Comparison of ENCODE assay signal across 25 mouse cellular contexts in genomic region chr9:62025056-62025455, GRCm38 (mm10). TPM values are rescaled to one million over a fixed set of nuclear protein-coding genes. Genes with fewer than 3 reads are reported as not detected.
DNase-seq lines count a peak whose midpoint lies in the region; ATAC-seq lines count a peak whose summit lies in the region.
"Had no signal": no experiment of that assay in that cellular context is flagged by ENCODE, and none has a peak within 500 bp of the region (broad histone marks: within the 10 kb centered on the region; RNA-seq: fewer than 3 reads in every experiment).

No protein-coding gene starts in this region.

- no peaks in the 10 kb centered on the region for H3K9me3 ChIP-seq in midbrain, embryonic 11.5 days (ENCODE audit: control insufficient read depth, low read length)
- no peaks in the 10 kb centered on the region for H3K9me3 ChIP-seq in midbrain, embryonic 13.5 days
- no peaks in the 10 kb centered on the region for H3K9me3 ChIP-seq in kidney, embryonic 16.5 days (ENCODE audit: low read length)
- no peaks in the 10 kb centered on the region for H3K9me3 ChIP-seq in forebrain, embryonic 13.5 days (replicated peaks)
- H3K9me3 ChIP-seq: embryonic facial prominence, embryonic 12.5 days; forebrain, embryonic 15.5 days; limb, embryonic 10.5 days; limb, embryonic 15.5 days; liver, embryonic 13.5 days had no signal

- no peaks in the 10 kb centered on the region for H3K36me3 ChIP-seq in midbrain, embryonic 11.5 days (ENCODE audit: control insufficient read depth, insufficient read depth, low read length)
- H3K36me3 ChIP-seq in midbrain, embryonic 13.5 days: no peaks in the 10 kb centered on the region
- H3K36me3 ChIP-seq in kidney, embryonic 16.5 days (ENCODE audit: insufficient read depth, low read length): no peaks in the 10 kb centered on the region
- no peaks in the 10 kb centered on the region for H3K36me3 ChIP-seq in forebrain, embryonic 13.5 days (ENCODE audit: poor library complexity, severe bottlenecking)
- H3K36me3 ChIP-seq: embryonic facial prominence, embryonic 12.5 days; forebrain, embryonic 15.5 days; limb, embryonic 10.5 days; limb, embryonic 15.5 days; liver, embryonic 13.5 days had no signal

- no peak overlapping the region for H3K4me2 ChIP-seq in midbrain, embryonic 11.5 days
- H3K4me2 ChIP-seq in midbrain, embryonic 13.5 days (replicated peaks): no peak overlapping the region
- peak overlapping the region; percentile 81 for H3K4me2 ChIP-seq in kidney, embryonic 16.5 days (replicated peaks; ENCODE audit: low read depth, low read length)
- no peak overlapping the region for H3K4me2 ChIP-seq in forebrain, embryonic 13.5 days
- H3K4me2 ChIP-seq: embryonic facial prominence, embryonic 12.5 days; forebrain, embryonic 15.5 days; limb, embryonic 15.5 days; liver, embryonic 13.5 days had no signal

- WGBS in midbrain, embryonic 11.5 days: 37% methylated on average over 5 of the region's 5 CpGs
- WGBS in midbrain, embryonic 13.5 days: 50% methylated on average over 5 of the region's 5 CpGs
- WGBS in kidney, embryonic 16.5 days: 34% methylated on average over 5 of the region's 5 CpGs
- 35% methylated on average over 5 of the region's 5 CpGs for WGBS in forebrain, embryonic 13.5 days

- H3K4me1 ChIP-seq in midbrain, embryonic 11.5 days (ENCODE audit: control insufficient read depth, insufficient read depth, low read length): peaks cover 2% of the 10 kb centered on the region; the same call in 1 of the 2 replicates
- peaks cover 11% of the 10 kb centered on the region for H3K4me1 ChIP-seq in midbrain, embryonic 13.5 days (replicated peaks)
- peaks cover 43% of the 10 kb centered on the region for H3K4me1 ChIP-seq in kidney, embryonic 16.5 days (ENCODE audit: insufficient read depth, low read length)
- H3K4me1 ChIP-seq in forebrain, embryonic 13.5 days: peaks cover 8% of the 10 kb centered on the region

- ATAC-seq in midbrain, embryonic 11.5 days (ENCODE audit: low FRiP score): no peak
- no peak for ATAC-seq in midbrain, embryonic 13.5 days
- no peak for ATAC-seq in kidney, embryonic 16.5 days (ENCODE audit: low FRiP score, low TSS enrichment)
- no peak for ATAC-seq in forebrain, embryonic 13.5 days
- ATAC-seq: CD4-positive, CD25-positive, alpha-beta regulatory T cell, adult 4 months; forebrain, embryonic 15.5 days; hindbrain, embryonic 16.5 days; lung, postnatal 0 days; midbrain, embryonic 16.5 days had no signal

- no peak overlapping the region for H3K27ac ChIP-seq in midbrain, embryonic 11.5 days (ENCODE audit: low read depth, low read length)
- H3K27ac ChIP-seq in midbrain, embryonic 13.5 days: no peak overlapping the region
- peak overlapping the region; percentile 41 for H3K27ac ChIP-seq in kidney, embryonic 16.5 days (ENCODE audit: low read length)
- H3K27ac ChIP-seq in forebrain, embryonic 13.5 days: no peak overlapping the region
- H3K27ac ChIP-seq: embryonic facial prominence, embryonic 12.5 days; forebrain, embryonic 15.5 days; gastrocnemius, adult 2 months; limb, embryonic 10.5 days; limb, embryonic 15.5 days; liver, embryonic 13.5 days had no signal

- no peak overlapping the region for H3K4me3 ChIP-seq in midbrain, embryonic 11.5 days (ENCODE audit: low read depth, low read length)
- H3K4me3 ChIP-seq in midbrain, embryonic 13.5 days (replicated peaks): no peak overlapping the region
- H3K4me3 ChIP-seq in kidney, embryonic 16.5 days (ENCODE audit: low read length): peak overlapping the region; percentile 20
- H3K4me3 ChIP-seq in forebrain, embryonic 13.5 days: no peak overlapping the region
- H3K4me3 ChIP-seq: embryonic facial prominence, embryonic 12.5 days; forebrain, embryonic 15.5 days; gastrocnemius, adult 2 months; limb, embryonic 10.5 days; limb, embryonic 15.5 days; liver, embryonic 13.5 days had no signal

- H3K9ac ChIP-seq in midbrain, embryonic 11.5 days (ENCODE audit: low read length): no peak overlapping the region
- no peak overlapping the region for H3K9ac ChIP-seq in midbrain, embryonic 13.5 days (replicated peaks)
- H3K9ac ChIP-seq in kidney, embryonic 16.5 days (replicated peaks; ENCODE audit: low read length): no peak overlapping the region
- no peak overlapping the region for H3K9ac ChIP-seq in forebrain, embryonic 13.5 days
- H3K9ac ChIP-seq: embryonic facial prominence, embryonic 12.5 days; forebrain, embryonic 15.5 days; limb, embryonic 15.5 days; liver, embryonic 13.5 days had no signal

- peaks cover 22% of the 10 kb centered on the region for H3K27me3 ChIP-seq in midbrain, embryonic 11.5 days (ENCODE audit: control insufficient read depth, insufficient read depth, low read length)
- peaks cover 34% of the 10 kb centered on the region for H3K27me3 ChIP-seq in midbrain, embryonic 13.5 days
- peaks cover 9% of the 10 kb centered on the region; the same call in 1 of the 2 replicates for H3K27me3 ChIP-seq in kidney, embryonic 16.5 days (ENCODE audit: insufficient read depth, low read length)
- H3K27me3 ChIP-seq in forebrain, embryonic 13.5 days: peaks cover 42% of the 10 kb centered on the region

- peak; percentile 73 for DNase-seq in midbrain, embryonic 11.5 days (ENCODE audit: low spot score, missing footprints)
- peak; percentile 61 to 79 for DNase-seq in kidney, postnatal 36 days
- DNase-seq in gastrocnemius, adult 8-10 months (ENCODE audit: low spot score in 2 of 2): no peak
- no peak for DNase-seq in frontal cortex, adult 2 months (ENCODE audit: extremely low spot score in 1 of 2, low spot score in 1 of 2)
- DNase-seq: adrenal gland, postnatal 25 days; cerebellum, adult 11-12 months; cerebellum, adult 9-11 months; embryo, embryonic 11 days; gastrocnemius, adult 2 months; heart, postnatal 14 days; layer of hippocampus, postnatal 36 days; liver, embryonic 13.5 days; lung, adult 18-20 months; right cerebral cortex, postnatal 25 days had no signal

RNA-seq across cellular contexts. Expression of gene Paqr5, which starts 1.6 kb away (rescaled TPM):
- polyA plus RNA-seq in midbrain, embryonic 11.5 days (2014; fragmentation: Nextera tagmentation; extraction: Ambion mirVana): 0.26 and 0.37 TPM in 2 replicates
- 0.39 and 0.75 TPM in 2 replicates for polyA plus RNA-seq in midbrain, embryonic 13.5 days (2015; fragmentation: Nextera tagmentation; extraction: Ambion mirVana)
- 50.4 and 53.4 TPM in 2 replicates for polyA plus RNA-seq in kidney, embryonic 16.5 days (2015; fragmentation: Nextera tagmentation; extraction: Ambion mirVana)
- 0.49 and 0.67 TPM in 2 replicates for polyA plus RNA-seq in forebrain, embryonic 13.5 days (2015; fragmentation: Nextera tagmentation; extraction: Ambion mirVana)
- total RNA-seq in gastrocnemius, adult 8-10 months (2022): not detected
- polyA plus RNA-seq in frontal cortex, adult 2 months (2012; rRNA removed): 6.4 and 6.6 TPM in 2 replicates
- total RNA-seq: gastrocnemius, adult 2 months; heart, postnatal 14 days had no signal

Comparison
In these comparisons a context has a peak if more than half of its experiments do, and no peak if none do; other contexts are left out.
1. DNase-seq: peak in midbrain, embryonic 11.5 days (single experiment) and kidney, postnatal 36 days (2 of 2); none in gastrocnemius, adult 8-10 months (0 of 2) and frontal cortex, adult 2 months (0 of 2).